Mouse (Mus musculus) kidney, postnatal 0 days (tissue): ENCODE data around the gene Gm9857. TPM values are rescaled to one million over a fixed set of nuclear protein-coding genes. Genes with fewer than 3 reads are reported as not detected.

ENCODE experiments used
- ATAC-seq: fragments of 200-750 bp; cut with Nextera tagmentation; replicated peaks from 2 replicates; pipeline ENCODE4 v1.8.0; 2017; ENCODE audit warnings: low read depth, moderate number of reproducible peaks, moderate TSS enrichment, moderate library complexity; ENCODE audit not compliant: low FRiP score
- DNase-seq: peaks from one replicate; pipeline ENCODE4 v3.0.0-alpha.2; 2016; ENCODE audit warnings: low spot score
- H3K27ac ChIP-seq: fragments of 300-500 bp; sonication (generic); 2 replicates; pipeline ENCODE4 v1.5.1; 2014; ENCODE audit warnings: mild to moderate bottlenecking
- H3K27me3 ChIP-seq: fragments of 300-500 bp; sonication (generic); 2 replicates; pipeline ENCODE4 v1.6.1; 2014; ENCODE audit warnings: low read length, mixed read lengths; ENCODE audit not compliant: insufficient read depth
- H3K36me3 ChIP-seq: fragments of 300-500 bp; sonication (generic); 2 replicates; pipeline ENCODE4 v1.6.1; 2014; ENCODE audit warnings: low read length, mixed read lengths; ENCODE audit not compliant: insufficient read depth
- H3K4me1 ChIP-seq: fragments of 300-500 bp; sonication (generic); replicated peaks from 2 replicates; pipeline ENCODE4 v1.6.1; 2014; ENCODE audit warnings: antibody characterized with exemption, low read length, mixed read lengths; ENCODE audit not compliant: insufficient read depth
- H3K4me2 ChIP-seq: fragments of 300-500 bp; sonication (generic); 2 replicates; pipeline ENCODE4 v1.6.1; 2014; ENCODE audit warnings: mild to moderate bottlenecking, low read length, moderate library complexity, mixed read lengths
- H3K4me3 ChIP-seq: fragments of 300-500 bp; sonication (generic); replicated peaks from 2 replicates; pipeline ENCODE4 v1.5.1; 2014; ENCODE audit warnings: low read depth, low read length
- H3K9ac ChIP-seq: fragments of 300-500 bp; sonication (generic); 2 replicates; pipeline ENCODE4 v1.6.1; 2014; ENCODE audit warnings: low read depth, low read length
- H3K9me3 ChIP-seq: fragments of 300-500 bp; sonication (generic); replicated peaks from 2 replicates; pipeline ENCODE4 v1.6.1; 2016; ENCODE audit warnings: low read length, inconsistent platforms, mixed read lengths
- CTCF ChIP-seq: IDR thresholded peaks from 2 replicates; pipeline ENCODE4 v1.5.1; 2016; ENCODE audit warnings: antibody characterized with exemption, low read depth, mild to moderate bottlenecking, moderate library complexity
- WGBS: fragments of 180-500 bp; shearing (Covaris S2); extraction: QIAGEN DNeasy Blood & Tissue Kit; methylation state at CpG from one replicate; pipeline ENCODE4 v1.1.7; 2014; 5-methylcytosine and 5-hydroxymethylcytosine counted together
- polyA plus RNA-seq: library from polyadenylated mRNA; unstranded; fragments of >200 nt; fragmentation: Nextera tagmentation; extraction: Ambion mirVana; gene quantifications from 2 replicates; pipeline ENCODE4 v1.2.1, GENCODE M21; 2015

The Gm9857 gene
- polyA plus RNA-seq, 1 experiment from 2014 or later, result not detected

GRCm38 (mm10) chr3:108961655-108962054 lies 21.4 kb upstream of the Gm9857 start:
- H3K4me2 ChIP-seq, result no peak overlapping the region
- ATAC-seq (no peak), DNase-seq (no peak)
- no peaks in the 10 kb centered on the region for H3K27me3 ChIP-seq
- H3K9ac ChIP-seq, result no peak overlapping the region
- no peak overlapping the region for H3K4me3 ChIP-seq
- no peaks in the 10 kb centered on the region for H3K36me3 ChIP-seq
- H3K9me3 ChIP-seq, result no peaks in the 10 kb centered on the region
- H3K27ac ChIP-seq, result no peak overlapping the region
- 0 out of 2 replicates have a peak, but pooled peaks cover 4% of the 10 kb centered on the region for H3K4me1 ChIP-seq
- no peak for TF ChIP-seq CTCF
- WGBS, result 56% methylated on average over 6 of the region's 6 CpGs

- H3K4me3 ChIP-seq, result no peak overlapping the region
- H3K36me3 ChIP-seq, result no peaks in the 10 kb centered on the region
- H3K4me2 ChIP-seq, result no peak overlapping the region
- H3K9me3 ChIP-seq, result no peaks in the 10 kb centered on the region
- ATAC-seq (peak; percentile 57; the same call in 1 of the 2 replicates), DNase-seq (peak; percentile 28)
- H3K27ac ChIP-seq, result no peak overlapping the region
- no peak overlapping the region for H3K9ac ChIP-seq
- WGBS, result 44% methylated on average over 7 of the region's 7 CpGs
- TF ChIP-seq CTCF, result no peak
- H3K27me3 ChIP-seq, result no peaks in the 10 kb centered on the region
- 0 out of 2 replicates have a peak, but pooled peaks cover 4% of the 10 kb centered on the region for H3K4me1 ChIP-seq
Measured at GRCm38 (mm10) chr3:108961226-108961625, 21.0 kb upstream of the Gm9857 start.

GRCm38 (mm10) chr3:108959680-108960295 lies 19.5 kb upstream of the Gm9857 start:
- ATAC-seq (no peak), DNase-seq (no peak)
- WGBS, result 54% methylated on average over 13 of the region's 13 CpGs
- H3K4me1 ChIP-seq, result 0 out of 2 replicates have a peak, but pooled peaks cover 4% of the 10 kb centered on the region
- no peak overlapping the region for H3K9ac ChIP-seq
- H3K4me2 ChIP-seq, result no peak overlapping the region
- H3K9me3 ChIP-seq, result no peaks in the 10 kb centered on the region
- TF ChIP-seq CTCF, result no peak
- no peak overlapping the region for H3K4me3 ChIP-seq
- H3K27ac ChIP-seq, result no peak overlapping the region
- H3K36me3 ChIP-seq, result no peaks in the 10 kb centered on the region
- H3K27me3 ChIP-seq, result no peaks in the 10 kb centered on the region

DNA sequence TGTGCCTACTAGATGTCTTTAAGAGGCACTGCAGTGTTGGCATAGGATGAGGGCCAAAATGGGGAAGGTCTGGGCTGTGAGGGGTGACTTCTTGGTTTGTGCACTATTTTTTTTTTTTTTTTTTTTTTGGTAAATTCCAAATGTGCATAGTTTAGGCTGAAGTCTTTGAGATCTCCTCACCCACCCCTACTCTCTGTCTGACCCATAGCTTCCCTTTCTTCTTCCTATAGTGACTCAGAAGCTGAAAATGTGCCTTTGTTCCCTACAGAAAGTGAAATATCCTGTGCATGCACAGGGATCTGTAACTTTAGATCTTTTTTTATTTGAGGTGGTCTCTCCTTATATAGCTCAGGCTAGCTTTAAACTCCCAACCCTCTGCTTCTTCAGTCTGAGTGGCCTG lies 17.7 kb upstream of the Gm9857 start:
- ATAC-seq, result no peak
- TF ChIP-seq CTCF, result no peak
- Histone ChIP-seq H3K9me3 (no peaks in the 10 kb centered on the region), H3K27ac (no peak overlapping the region), H3K4me3 (no peak overlapping the region), H3K4me2 (no peak overlapping the region), H3K36me3 (no peaks in the 10 kb centered on the region), H3K4me1 (0 out of 2 replicates have a peak, but pooled peaks cover 4% of the 10 kb centered on the region), H3K27me3 (no peaks in the 10 kb centered on the region), H3K9ac (no peak overlapping the region)
- no peak for DNase-seq

- H3K4me3 ChIP-seq, result no peak overlapping the region
- no peak for DNase-seq
Measured at GRCm38 (mm10) chr3:108940996-108941395, 751 bp upstream of the Gm9857 start.

DNA sequence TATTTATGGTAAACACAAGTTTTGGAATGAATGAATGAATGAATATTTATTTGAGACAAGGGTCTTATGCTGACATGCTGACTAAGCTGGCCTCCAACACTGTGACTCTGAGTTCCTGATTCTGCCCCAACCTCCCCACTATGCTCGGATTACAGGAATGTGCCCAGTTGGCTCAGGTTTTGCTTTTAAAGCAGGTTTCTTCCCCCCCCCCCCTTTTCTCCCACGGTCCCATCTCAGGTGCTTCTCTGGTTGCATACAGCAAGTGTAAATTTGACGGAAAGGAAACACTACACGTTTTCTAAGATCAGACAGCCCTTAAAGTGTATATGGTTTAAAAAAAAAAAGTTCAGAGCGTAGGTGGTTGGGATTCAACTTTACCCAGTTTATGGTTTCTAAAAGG lies 672 bp downstream of the Gm9857 start, which contains the start of gene Henmt1:
Henmt1 (plus strand) TSS at position 301 of the 400 bp plus-strand sequence.
- 76% methylated on average over 5 of the region's 5 CpGs for WGBS
- H3K36me3 ChIP-seq, result no peaks in the 10 kb centered on the region
- peak within 1 kb of the TSS; percentile 45 for H3K4me2 ChIP-seq
- DNase-seq (no peak), ATAC-seq (no peak)
- TF ChIP-seq CTCF, result no peak
- no peaks in the 10 kb centered on the region for H3K27me3 ChIP-seq
- no peak within 1 kb of the TSS for H3K27ac ChIP-seq
- H3K4me3 ChIP-seq, result peak within 1 kb of the TSS; percentile 16; the same call in 1 of the 2 replicates
- H3K4me1 ChIP-seq, result no peaks in the 10 kb centered on the region
- H3K9me3 ChIP-seq, result no peaks in the 10 kb centered on the region
- H3K9ac ChIP-seq, result no peak within 1 kb of the TSS

More at GRCm38 (mm10) chr3:108940996-108941395, 751 bp upstream of the Gm9857 start:
- no peak for TF ChIP-seq CTCF
- Histone ChIP-seq H3K4me2 (no peak overlapping the region), H3K27ac (no peak overlapping the region), H3K36me3 (no peaks in the 10 kb centered on the region), H3K9me3 (no peaks in the 10 kb centered on the region), H3K27me3 (no peaks in the 10 kb centered on the region), H3K4me1 (no peaks in the 10 kb centered on the region), H3K9ac (no peak overlapping the region)
- WGBS, result 85% methylated on average over 10 of the region's 10 CpGs
- no peak for ATAC-seq
